Mouse (Mus musculus) cerebellum, adult 11 months (tissue): ENCODE measurements around the gene Kdm1b.
A peak's percentile ranks its signal among the peaks of the same experiment; 100 is the strongest.

Source experiments
- DNase-seq: peaks from one replicate; pipeline ENCODE4 v3.0.0; 2022

Gene Kdm1b

DNA sequence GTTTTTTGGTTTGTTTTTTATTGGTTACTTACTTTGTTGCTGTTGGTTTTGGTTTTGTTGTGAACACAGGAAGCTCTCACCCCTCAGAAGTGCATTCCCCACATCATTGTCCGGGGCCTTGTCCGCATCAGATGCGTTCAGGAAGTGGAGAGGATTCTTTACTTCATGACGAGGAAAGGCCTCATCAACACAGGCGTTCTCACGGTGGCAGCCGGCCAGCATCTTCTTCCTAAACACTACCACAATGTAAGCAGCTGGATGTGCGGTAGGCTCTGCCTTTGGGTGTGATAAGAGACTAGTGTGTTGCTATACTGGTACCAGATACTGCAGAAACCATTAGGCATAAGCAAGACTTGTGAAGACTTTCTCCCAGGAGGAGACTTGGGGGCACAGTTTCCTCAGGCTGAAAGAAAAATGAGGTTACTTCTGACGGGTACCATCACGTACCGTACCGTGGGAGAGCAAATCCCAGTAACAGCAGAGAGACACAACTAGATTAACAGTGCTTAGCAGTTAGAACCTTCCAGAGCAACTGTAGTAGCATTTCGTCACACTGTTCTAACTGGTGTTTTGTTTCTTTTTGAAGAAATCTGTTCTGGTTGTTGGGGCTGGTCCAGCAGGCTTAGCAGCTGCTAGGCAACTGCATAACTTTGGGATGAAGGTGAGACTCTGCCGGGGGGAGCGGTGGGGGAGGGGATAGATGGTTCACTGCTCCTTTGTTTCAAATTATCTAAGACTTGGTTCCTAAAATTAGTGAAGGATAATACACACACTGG is 20.9 kb downstream of the Kdm1b start:
- DNase-seq: no peak

DNA sequence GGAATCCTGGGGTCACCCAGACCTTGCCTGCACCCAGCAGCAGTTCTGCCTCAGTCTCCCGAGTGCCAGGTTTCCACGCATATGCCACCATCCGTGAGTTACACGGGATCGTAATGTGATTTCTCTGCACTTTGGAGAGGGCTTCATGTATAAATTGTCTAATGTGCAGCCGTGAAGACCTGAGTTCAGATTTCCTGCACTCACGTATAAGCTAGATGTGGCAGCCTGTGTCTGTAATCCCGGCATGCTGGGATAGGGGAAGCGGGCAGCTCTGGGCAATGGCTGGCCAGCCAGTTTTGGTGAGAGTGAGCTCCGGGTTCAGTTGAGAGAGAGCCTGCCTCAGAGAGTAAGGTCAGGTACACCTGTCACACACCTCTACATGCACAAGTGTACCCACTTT is 23.2 kb downstream of the Kdm1b start:
- no peak for DNase-seq

DNA sequence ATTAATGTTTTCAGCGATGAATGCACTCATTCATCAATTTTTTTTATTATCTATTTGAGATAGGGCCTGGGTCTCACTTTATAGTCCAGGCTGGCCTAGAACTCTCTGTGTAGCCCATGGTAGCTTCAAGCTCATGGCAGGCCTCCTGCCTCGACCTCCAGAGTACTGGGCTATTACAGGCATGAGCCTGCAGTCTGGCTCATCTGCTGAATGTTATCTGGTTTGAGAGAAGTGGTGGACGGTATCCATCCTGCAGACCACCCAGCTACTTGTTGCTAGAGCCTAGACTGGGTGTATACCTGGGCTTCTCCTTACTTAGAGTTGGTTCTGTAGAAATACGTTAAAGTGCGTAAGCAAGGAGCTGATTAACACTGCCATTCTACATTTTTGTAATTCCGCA is 23.7 kb downstream of the Kdm1b start:
- DNase-seq: no peak

DNA sequence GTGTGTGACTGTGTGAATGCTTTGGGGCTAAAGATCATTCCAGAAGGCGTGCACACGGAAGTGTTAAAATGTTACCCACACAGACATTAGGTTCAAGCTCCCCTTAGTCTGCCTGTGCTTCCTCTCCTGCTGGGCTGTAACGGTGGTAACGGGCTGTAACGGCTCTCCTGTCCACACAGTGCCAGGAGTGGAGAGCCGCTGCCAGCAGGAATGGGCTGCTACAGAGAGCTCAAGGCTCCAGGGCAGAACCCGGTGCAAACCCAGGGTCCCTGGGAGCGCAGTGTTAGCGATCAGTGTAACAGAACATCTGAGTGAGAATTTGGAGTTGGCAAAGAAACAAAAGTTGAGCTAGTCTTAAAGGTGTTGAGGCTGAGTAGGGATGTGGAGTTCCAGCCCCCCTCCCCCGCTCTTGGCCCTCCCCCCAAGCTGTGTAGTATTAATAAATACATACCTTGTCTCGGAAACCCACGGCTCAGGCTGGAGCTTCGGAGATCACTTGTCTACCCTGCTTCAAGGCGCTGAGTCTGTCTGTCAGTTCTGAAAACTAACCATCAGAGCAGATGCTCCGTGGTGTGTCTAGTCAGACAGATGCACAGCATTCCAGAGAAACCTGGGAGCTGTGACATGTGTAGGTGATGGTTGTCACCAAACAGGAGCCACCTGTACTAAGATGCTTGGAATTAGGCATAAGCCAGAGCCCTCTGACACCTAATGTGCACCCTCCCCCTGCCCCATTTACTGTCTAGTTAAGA is 27.2 kb downstream of the Kdm1b start:
- DNase-seq: no peak

DNA sequence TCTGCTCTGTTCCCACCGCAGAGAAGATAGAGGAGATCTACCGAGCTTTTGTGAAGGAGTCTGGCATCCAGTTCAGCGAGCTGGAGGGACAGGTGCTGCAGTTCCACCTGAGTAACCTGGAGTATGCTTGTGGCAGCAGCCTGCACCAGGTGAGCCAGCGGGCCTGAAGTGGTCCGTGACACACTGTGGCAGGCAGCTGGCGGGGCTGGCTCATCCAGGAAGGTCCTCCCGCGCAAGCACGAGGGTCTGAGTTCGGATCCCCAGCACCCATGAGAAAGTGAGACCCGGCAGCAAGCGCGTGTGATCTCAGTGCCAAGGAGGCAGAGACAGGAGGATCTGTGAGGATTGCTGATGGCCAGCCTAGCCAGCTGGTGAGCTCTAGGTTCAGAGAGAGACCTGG is 28.6 kb downstream of the Kdm1b start:
- no peak for DNase-seq

DNA sequence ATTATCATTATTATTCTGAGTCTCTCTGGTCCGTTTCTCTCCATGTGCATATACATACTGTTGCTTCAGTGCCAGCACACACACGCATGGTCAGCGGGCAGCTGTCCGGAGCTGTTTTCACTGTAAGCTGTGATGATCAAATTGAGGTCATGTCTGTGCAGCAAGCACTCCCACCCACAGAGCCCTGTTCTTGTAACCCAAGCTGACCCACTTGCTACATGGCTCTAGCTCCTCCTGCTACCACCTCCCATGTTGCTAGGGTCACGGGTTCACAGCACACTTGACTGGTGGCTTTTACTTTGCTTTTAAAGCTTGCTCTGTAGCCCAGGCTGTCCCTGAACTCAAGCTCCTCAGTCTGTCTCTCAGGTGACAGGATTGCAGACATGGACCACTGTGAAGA is 29.2 kb downstream of the Kdm1b start:
- DNase-seq: no peak

DNA sequence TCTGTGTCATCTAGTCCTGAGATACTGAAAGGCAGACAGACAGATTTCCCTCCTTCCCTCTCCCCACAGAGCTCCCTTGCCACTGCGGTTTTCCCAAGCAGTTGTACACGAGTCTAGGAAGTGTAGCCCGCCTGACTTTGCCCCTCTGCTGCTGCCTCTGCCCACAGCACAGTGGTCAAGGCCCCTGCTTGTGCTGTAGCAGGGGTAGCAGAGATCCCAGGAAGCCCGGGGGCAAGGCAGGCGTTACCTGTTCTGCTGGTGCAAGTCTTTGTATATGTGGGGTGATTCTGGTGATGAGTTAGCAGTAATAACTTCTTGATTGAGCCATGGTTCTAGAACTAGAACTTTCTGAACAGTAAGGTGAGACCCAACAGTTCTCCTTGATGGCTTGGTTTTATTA is 32.9 kb downstream of the Kdm1b start:
- no peak for DNase-seq

DNA sequence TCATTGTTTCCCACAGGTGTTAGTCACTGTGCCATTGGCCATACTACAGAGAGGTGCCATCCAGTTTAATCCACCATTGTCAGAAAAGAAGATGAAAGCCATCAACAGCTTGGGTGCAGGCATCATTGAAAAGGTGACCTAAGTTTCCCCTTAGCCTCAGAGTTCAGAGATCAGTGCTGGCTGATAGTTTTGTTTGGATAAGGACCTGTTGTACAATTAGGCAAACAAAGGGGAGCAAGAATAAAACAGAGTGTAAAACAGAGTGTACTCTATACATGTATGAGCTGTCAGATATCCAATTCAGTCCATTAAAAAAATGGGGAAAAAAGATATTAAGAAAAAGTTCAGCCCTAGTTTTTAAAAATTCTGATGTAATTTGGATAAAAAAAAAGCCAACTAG is 34.1 kb downstream of the Kdm1b start:
- no peak for DNase-seq

DNA sequence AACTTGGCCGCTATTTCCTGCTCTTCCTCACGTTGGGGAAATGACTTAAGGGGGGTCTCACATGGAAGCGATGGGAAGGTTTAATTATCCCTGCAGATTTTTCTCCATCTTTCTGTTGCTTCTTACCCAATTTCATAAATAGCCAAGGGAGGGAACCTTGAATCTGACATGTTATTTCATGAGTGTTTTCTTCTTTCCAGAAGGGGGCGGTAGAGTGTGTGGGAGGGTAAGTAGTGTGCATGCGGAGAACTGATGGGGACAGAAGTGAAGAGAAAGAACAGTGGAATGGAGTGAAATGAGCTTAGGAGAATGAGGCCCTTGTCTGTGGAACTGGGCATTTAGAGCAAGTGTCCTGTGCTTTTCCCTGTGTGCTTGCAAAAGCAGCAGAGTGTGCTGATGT is 35.5 kb downstream of the Kdm1b start:
- no peak for DNase-seq

DNA sequence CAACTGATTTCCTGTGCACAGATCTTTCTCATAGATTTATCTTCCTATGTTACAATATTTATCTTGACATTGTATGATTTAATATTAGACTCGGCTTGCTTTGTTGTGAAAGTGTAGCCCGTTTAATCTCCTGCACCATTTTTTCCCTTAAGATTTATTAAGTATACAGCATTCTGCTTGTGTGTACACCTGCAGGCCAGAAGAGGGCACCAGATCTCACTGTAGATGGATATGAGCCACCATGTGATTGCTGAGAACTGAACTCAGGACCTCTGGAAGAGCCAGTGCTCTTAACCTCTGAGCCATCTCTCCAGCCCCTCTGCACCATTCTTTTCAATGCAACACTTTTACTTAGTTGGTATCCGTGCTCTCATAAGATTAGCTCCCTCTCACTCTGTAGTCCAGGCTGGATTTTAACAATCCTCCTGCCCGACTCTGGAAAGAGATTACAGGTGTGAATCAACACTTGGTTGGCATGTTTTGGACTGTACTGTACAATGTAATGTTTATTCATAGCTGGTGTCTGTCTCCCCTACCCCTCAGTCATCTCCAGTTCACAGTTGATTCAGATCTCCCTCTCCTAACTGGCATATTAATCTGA is 37.7 kb downstream of the Kdm1b start:
- no peak for DNase-seq

DNA sequence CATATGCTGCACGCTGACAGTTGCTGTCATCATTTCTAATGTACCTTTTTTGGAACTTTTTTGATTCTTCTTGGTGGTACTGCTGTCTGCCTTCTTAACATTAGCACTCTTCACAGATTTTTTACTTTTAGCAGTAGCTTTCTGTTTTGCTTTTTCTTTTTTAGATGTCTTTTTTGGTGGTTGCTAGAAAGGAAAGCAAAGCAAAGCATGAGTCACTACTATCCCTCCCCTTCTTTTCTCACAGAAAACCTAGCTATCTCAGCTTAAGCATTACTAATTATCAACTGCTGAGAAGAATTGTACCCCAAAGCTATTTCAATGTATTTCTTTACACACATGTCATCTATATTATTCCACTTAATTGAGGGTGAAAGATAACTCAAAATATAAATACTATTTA is 45.1 kb downstream of the Kdm1b start:
- DNase-seq: no peak

DNA sequence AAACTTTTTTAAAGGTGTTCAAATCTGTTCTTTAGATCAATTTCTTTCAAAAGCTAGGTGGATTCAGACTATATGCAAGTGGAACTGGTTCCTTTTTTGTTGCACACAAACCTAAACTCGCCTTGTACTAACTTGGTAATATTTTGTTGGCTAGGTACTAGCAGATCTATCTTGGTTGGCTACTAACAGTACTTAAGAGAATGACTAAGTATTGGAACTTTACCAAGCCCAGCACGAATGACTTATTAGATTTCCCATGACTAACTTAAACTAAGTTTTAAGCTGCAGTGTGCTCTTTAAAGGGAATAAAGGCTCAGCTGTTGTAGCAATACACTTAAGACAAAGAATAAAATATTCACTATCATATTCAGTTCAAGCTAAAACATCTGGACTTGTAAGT is 46.0 kb downstream of the Kdm1b start:
- DNase-seq: no peak

DNA sequence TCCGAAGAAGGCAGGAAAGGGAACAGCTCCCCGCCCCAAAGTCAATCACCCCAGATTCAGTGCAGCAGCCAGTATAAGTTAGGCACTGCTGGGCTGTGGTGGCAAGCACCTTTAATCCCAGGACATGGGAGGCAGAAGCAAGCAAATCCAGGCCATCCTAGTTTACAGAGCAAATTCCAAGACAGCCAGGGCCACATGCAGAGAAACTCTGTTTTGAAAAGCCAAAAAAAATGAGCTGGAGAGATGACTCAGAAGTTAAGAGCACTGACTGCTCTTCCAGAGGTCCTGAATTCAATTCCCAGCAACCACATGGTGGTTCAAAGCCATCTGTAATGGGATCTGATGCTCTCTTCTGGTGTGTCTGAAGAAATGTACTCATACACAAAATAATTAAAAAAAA is 50.5 kb downstream of the Kdm1b start:
- DNase-seq: no peak

DNA sequence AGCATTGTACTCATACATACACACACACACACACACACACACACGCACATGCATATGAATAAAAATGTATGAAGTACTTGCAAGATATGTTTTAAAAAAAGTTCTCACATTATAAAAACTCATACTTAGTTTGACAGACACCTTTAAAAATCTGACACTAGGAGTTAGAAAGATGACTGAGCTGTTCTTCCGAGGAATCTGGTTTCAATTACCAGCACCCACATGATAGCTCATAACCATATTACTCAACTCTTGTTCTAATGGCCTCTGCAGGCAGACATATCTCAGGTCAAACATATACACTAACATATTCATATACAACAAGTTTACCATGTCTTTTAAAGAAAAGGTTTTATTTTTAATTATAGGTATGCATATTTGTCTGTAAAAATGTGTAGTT is 53.3 kb downstream of the Kdm1b start:
- DNase-seq: no peak

DNA sequence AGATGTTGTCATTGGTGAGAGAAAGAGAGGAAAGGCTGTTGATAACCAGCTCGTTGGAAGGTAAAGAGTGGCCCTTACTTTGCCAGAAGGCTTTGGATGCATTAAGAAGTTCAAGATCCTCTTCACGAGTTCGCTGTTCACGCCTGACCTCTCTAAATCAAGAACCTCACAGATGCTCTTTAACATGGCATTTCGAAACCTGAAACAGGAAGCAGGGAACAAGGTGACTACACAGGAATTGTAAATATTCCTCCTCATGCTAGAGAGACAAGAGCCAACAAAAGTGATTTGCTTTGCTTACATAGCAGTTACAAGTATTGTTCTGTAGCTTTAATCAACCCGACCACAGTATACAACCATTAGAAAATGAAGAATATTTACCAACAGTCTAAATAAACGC is 56.0 kb downstream of the Kdm1b start:
- no peak for DNase-seq

DNA sequence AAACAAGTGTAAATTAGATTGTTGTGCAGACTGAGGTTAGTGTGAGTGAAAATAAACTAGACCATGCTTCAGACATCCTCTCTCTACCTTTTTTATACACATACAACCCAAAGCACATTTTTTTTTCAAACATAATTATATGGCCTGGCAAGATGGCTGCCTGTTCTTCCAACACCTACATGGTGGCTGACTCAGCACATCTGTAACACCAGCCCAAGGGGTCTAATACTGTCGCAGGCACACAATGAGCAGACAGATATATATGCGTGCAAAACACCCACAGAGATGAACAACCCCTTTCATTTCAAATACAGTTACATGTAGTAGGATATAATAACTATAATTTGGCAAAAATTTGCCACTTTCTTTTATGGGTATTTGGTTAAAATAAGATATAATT is 57.3 kb downstream of the Kdm1b start:
- DNase-seq: no peak

DNA sequence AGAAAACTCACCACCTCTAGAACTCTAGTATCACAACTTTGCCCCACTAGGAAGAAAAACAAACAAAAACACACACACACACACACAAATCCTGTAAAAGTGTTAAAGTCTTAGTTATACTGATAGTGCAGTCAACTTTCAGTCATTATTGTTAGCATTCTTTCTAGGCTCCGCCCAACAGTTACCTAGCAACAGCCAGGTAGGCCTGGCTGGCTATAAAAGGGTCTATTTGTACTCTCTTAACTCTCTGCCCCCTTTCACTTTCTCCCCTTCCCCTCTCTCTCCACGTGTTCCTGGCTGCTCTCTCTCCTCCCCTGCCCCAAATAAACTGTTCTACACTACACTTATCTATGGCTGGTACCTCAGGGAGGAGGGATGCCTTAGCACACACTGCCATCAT is 60.8 kb downstream of the Kdm1b start:
- DNase-seq: no peak

DNA sequence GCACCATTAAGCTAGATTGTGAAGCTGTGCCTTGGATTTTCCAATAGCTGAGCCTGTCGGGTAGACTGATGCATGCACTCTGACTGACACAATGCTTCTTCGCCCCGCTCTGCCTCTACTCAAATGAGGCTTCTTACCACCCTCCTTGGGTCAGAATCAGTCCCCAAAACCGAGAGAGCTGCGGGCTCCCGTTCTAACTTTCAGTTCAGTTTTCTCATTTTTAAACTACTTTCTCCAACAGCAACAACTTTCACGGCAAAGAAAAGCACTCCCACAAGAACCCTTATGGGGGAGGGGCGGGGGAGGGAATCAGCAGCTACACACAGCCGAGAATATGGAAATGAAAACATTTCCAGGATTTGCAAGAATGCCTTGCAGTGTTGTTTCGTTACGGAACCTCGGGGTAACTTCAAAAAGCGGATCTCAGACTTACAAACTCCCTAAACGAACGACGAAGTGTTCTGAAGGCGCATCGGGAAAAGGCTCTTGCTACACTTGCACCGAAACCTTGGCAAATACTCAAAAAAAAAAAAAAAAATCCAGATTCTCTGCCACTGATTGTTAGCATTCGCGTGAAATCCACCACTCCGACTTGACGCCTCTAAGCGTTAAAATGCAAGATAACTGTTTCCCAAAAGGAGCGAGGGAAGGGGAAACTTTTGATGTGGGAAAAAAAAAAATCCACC is 61.7 kb downstream of the Kdm1b start:
- DNase-seq: no peak

DNA sequence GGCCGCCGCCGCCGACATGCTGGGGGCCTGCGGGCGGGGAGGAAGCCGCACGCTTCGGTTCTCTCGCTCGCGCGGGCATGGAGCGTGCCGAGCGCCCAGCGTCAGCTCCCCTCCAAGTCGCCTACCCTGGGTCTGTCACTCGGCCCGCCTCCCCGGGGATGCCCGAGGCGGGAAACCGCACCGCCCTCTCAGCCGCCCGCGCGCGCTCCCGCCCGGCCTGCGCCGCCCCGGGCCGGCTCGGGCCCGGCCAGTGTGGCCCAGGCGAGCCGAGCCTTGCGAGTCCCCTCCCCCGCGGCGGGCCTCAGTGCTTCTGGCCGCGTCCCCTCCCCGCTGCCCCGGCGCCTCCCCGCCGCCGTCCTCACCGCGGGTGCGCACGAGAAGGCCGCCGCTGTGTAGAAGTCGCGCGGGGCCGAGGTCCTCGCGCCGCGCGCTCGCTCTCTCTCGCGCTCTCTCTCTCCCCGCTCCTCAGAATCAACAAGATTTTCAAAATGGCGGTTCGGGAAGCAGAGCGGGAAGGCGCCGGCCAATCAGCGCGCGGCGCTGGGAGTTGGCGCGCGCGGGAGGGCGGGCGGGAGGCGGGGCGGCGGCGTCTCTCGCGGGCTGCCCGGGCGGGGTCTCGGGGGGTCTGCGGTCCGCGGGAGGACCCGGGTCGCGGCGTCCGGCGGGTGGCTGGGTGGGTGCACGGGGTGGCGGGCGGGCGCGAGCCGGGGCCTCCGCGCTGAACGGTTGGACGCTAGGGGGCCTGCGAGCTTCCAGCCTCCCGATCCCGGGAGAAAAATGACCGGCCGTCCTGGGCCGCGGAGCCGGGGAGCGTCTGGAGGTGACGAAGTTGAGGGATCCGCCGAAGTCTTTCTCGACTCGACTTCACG is 62.6 kb downstream of the Kdm1b start, which contains the start of gene Dek:
Gene Dek (minus strand): TSS at position 491 of the 869 bp plus-strand sequence.
- peak; percentile 77 for DNase-seq

DNA sequence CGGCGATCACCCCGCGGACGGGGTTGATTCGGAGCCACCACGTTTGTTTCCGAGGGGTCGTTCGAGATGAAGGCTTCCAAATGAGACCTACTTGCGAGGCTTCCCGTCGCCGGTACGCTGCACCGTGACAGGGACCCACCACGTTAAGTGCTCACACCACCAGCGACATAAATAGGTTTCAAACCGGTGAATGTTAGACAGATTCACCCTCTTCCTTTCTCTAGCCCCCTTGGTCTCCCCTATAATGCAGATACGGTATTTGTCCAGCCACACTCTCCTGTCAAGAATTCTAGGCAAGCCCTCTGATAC is 63.2 kb downstream of the Kdm1b start:
- no peak for DNase-seq

DNA sequence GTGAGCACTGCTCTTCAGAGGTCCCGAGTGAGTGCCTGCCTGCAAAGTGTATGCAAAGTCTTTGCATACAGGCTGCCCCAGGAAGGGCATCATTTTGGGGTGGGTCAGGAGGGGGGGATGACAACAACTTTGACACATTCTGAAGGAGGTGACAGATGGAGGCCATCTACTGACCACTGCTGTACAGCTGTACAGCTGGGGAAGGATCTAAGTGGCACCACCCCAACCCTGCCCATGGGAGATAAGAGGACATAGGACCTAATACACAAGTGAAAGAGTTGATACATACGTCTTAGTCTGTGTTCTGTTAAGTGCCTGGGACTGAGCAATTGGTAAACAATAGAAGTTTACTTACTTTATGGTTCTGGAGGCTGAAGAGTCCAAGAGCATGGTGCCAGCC is 65.9 kb downstream of the Kdm1b start:
- DNase-seq: no peak

DNA sequence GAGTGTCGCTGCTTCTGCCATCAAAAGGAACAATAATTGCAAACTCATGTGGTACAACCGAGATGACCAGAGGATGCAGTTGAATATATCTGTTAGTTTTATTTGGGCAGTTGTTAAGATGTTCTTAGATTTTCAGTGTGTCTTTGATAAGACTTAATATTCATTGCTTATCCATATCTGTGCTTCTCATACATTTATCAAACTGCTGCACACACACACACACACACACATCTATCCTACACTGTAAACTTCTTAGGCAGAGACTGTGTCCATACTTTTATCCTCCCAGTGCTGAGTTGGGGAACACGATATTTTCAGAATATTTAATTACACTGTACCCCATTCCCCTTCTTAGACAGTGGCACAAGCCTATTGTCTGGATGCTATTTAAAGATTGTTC is 67.9 kb downstream of the Kdm1b start:
- no peak for DNase-seq

DNA sequence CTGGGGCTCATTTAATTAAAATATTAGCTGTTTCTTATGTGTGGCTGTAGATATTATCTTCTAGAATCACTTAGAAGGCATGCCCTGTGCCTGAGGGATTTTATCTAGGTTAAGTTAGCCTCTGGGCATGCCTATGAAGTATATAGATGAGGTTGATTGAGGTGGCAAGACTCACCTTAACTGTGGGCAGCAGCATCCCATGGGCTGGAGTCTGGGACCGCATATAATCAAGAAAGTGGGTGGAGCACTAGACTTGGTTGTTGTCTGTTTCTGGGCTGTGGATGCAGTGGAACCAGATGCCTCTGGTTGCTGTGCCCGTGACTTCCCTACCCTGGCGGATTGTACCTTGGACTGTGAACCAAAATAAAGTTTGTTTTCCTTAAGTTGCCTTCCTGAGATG is 68.8 kb downstream of the Kdm1b start:
- DNase-seq: no peak
